Mouse (Mus musculus) spleen, adult 2 months (tissue): ENCODE results near the gene Pycr2. TPM values are rescaled to one million over a fixed set of nuclear protein-coding genes. Genes with fewer than 3 reads are reported as not detected.
A peak's percentile ranks its signal among the peaks of the same experiment; 100 is the strongest.

Experiments
- DNase-seq, 2 experiments: peaks; one replicate each; pipeline versions ENCODE4 v3.0.0 to v3.0.0-alpha.2; 2012 to 2021; ENCODE audit warnings: low spot score in 2 of 2, low read depth in 1 of 2
- H3K27ac ChIP-seq: fragments of 200-500 bp; 2 replicates; pipeline ENCODE4 v1.5.1; 2012; ENCODE audit warnings: low read length, inconsistent platforms; ENCODE audit not compliant: insufficient read depth
- H3K27me3 ChIP-seq: fragments of 200-500 bp; 2 replicates; pipeline ENCODE4 v1.6.1; 2012; ENCODE audit warnings: mild to moderate bottlenecking, moderate library complexity, low read length, inconsistent platforms; ENCODE audit not compliant: control insufficient read depth, insufficient read depth
- H3K36me3 ChIP-seq: fragments of 200-500 bp; 2 replicates; pipeline ENCODE4 v1.6.1; 2012; ENCODE audit warnings: mild to moderate bottlenecking, low read length, inconsistent platforms; ENCODE audit not compliant: control insufficient read depth, insufficient read depth
- H3K4me1 ChIP-seq: fragments of 200-500 bp; 2 replicates; pipeline ENCODE4 v1.6.1; 2011; ENCODE audit warnings: inconsistent platforms; ENCODE audit not compliant: control insufficient read depth, insufficient read depth, insufficient read length
- H3K4me3 ChIP-seq: fragments of 200-500 bp; 2 replicates; pipeline ENCODE4 v1.5.1; 2011; ENCODE audit warnings: mild to moderate bottlenecking, inconsistent platforms; ENCODE audit not compliant: insufficient read depth, insufficient read length; ENCODE audit errors: extremely low read depth
- CTCF ChIP-seq: fragments of 200-500 bp; IDR thresholded peaks from 2 replicates; pipeline ENCODE4 v1.5.1; 2011; ENCODE audit warnings: mild to moderate bottlenecking, inconsistent platforms; ENCODE audit not compliant: insufficient read depth, insufficient read length, insufficient replicate concordance; ENCODE audit errors: extremely low read depth
- POLR2A ChIP-seq: fragments of 200-500 bp; IDR thresholded peaks from 2 replicates; pipeline ENCODE4 v1.6.1; 2011; ENCODE audit warnings: low read depth, low read length, inconsistent platforms
- WGBS: fragments of 180-500 bp; shearing (Covaris S2); methylation state at CpG from one replicate; pipeline ENCODE4 v1.1.7; 2018; 5-methylcytosine and 5-hydroxymethylcytosine counted together
- polyA plus RNA-seq: library from polyadenylated mRNA; depleted of rRNA; stranded (reverse); fragments of >200 nt; gene quantifications from 2 replicates; pipeline ENCODE4 v1.2.3, GENCODE M21; 2012

The Pycr2 gene
- polyA plus RNA-seq, 1 experiment = 41.7 TPM

DNA sequence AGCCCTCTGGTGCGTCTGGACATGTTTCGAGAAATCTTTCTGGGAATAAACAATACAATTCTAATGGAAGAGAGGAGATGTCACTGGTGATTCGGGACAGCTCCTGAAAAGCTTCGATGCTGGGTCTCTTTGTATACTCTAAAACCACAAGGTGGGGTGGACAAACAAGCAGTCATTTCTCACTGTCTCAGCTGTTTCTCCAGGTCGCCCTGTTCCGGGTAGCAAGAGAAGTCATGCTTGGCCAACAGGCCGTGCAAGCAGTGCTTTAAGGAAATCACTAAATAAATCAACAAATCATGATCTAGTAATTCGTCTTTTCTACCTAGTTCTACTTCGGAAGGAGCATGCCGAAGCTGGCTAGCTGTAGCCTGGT is 441 bp upstream of the Pycr2 start:
- 23% methylated on average over 10 of the region's 10 CpGs for WGBS
- H3K4me1 ChIP-seq = peaks cover 6% of the 10 kb centered on the region; the same call in 1 of the 2 replicates
- peak overlapping the region; percentile 46; the same call in 1 of the 2 replicates for H3K4me3 ChIP-seq
- DNase-seq = no peak
- no peaks in the 10 kb centered on the region for H3K27me3 ChIP-seq
- TF ChIP-seq CTCF = no peak
- TF ChIP-seq POLR2A = no peak
- peaks cover 18% of the 10 kb centered on the region for H3K36me3 ChIP-seq
- H3K27ac ChIP-seq = peak overlapping the region; percentile 74

DNA sequence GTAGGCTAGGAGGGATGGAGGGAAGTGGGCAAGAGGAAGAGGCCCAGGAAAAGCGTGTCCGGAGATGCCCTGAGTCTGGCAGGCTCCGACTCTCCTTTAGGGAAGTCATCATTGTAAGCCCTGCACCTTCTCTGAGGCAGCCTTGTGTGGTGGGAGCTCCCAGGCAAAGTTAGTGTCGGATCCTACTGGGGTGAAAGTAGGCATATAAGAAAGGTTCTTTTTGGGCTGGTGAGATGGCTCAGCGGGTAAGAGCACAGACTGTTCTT is 655 bp downstream of the Pycr2 start:
- Histone ChIP-seq H3K27ac (peak overlapping the region; percentile 44), H3K4me3 (peak overlapping the region; percentile 87), H3K4me1 (peaks cover 6% of the 10 kb centered on the region; the same call in 1 of the 2 replicates), H3K27me3 (no peaks in the 10 kb centered on the region), H3K36me3 (peaks cover 18% of the 10 kb centered on the region)
- no peak for TF ChIP-seq CTCF
- TF ChIP-seq POLR2A = no peak
- 1% methylated on average over 5 of the region's 5 CpGs for WGBS
- DNase-seq = no peak

GRCm38 (mm10) chr1:180905307-180905706 is 1.2 kb downstream of the Pycr2 start:
- Histone ChIP-seq H3K4me1 (peaks cover 6% of the 10 kb centered on the region; the same call in 1 of the 2 replicates), H3K36me3 (peaks cover 18% of the 10 kb centered on the region), H3K4me3 (no peak overlapping the region), H3K27me3 (no peaks in the 10 kb centered on the region), H3K27ac (no peak overlapping the region)
- WGBS = 71% methylated on average over 6 of the region's 6 CpGs
- DNase-seq = no peak
- TF ChIP-seq CTCF (no peak), POLR2A (no peak)

DNA sequence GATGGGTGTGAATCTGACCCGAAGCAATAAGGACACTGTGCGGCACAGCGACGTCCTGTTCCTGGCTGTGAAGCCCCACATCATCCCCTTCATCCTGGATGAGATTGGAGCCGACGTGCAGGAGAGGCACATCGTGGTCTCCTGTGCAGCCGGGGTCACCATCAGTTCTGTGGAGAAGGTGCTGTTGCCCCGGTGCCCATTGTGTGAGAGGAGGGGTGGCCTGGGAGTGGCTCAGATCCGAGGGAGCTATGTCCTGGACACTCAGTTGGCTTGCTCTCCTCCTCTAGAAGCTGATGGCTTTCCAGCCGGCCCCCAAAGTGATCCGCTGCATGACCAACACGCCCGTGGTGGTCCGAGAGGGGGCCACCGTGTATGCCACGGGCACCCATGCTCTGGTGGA is 1.8 kb downstream of the Pycr2 start:
- H3K27ac ChIP-seq = no peak overlapping the region; the same call in 1 of the 2 replicates
- no peak for DNase-seq
- peaks cover 6% of the 10 kb centered on the region; the same call in 1 of the 2 replicates for H3K4me1 ChIP-seq
- H3K27me3 ChIP-seq = no peaks in the 10 kb centered on the region
- peaks cover 18% of the 10 kb centered on the region for H3K36me3 ChIP-seq
- TF ChIP-seq CTCF = no peak
- TF ChIP-seq POLR2A = no peak
- WGBS = 95% methylated on average over 17 of the region's 17 CpGs
- H3K4me3 ChIP-seq = no peak overlapping the region

- no peak for TF ChIP-seq CTCF
- TF ChIP-seq POLR2A = no peak
- DNase-seq = no peak
- Histone ChIP-seq H3K4me3 (no peak overlapping the region), H3K27ac (peak overlapping the region; percentile 31; the same call in 1 of the 2 replicates), H3K4me1 (peaks cover 6% of the 10 kb centered on the region; the same call in 1 of the 2 replicates), H3K27me3 (no peaks in the 10 kb centered on the region), H3K36me3 (peaks cover 18% of the 10 kb centered on the region)
- WGBS = 88% methylated on average over 24 of the region's 24 CpGs
Measured at GRCm38 (mm10) chr1:180906461-180907147, 2.5 kb downstream of the Pycr2 start.

DNA sequence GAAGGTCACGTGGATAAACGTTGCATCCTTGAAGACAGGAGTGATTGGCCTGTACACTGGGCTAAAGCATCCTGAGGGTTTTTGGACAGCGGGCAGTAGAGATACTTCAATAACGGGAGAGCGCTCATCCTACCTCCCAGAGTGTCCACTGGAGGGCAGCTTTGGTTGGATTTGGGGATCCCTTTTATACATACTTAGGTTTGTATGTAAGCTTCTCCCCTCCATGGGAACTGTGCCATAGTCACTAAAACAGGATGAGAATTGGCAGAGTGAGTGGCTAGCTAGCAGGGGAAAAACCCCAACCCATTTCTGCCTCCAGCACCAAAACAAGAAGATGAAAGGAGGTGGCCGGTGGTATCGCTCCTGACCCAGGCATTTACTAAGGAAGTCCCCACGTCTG is 7.0 kb downstream of the Pycr2 start:
- Histone ChIP-seq H3K27ac (no peak overlapping the region), H3K4me3 (no peak overlapping the region), H3K27me3 (no peaks in the 10 kb centered on the region), H3K4me1 (peaks cover 11% of the 10 kb centered on the region; the same call in 1 of the 2 replicates), H3K36me3 (peaks cover 15% of the 10 kb centered on the region)
- WGBS = 70% methylated on average over 8 of the region's 8 CpGs
- no peak for TF ChIP-seq CTCF
- no peak for TF ChIP-seq POLR2A
- DNase-seq = no peak

- WGBS = 44% methylated on average over 20 of the region's 20 CpGs
- H3K27ac ChIP-seq = no peak overlapping the region
- no peak overlapping the region for H3K4me3 ChIP-seq
- no peak for DNase-seq
- peaks cover 14% of the 10 kb centered on the region; the same call in 1 of the 2 replicates for H3K4me1 ChIP-seq
- TF ChIP-seq POLR2A (no peak), CTCF (no peak)
- no peaks in the 10 kb centered on the region for H3K27me3 ChIP-seq
- H3K36me3 ChIP-seq = peaks cover 9% of the 10 kb centered on the region
Measured at GRCm38 (mm10) chr1:180911653-180912287, 7.7 kb downstream of the Pycr2 start.
